Mouse (Mus musculus) embryonic facial prominence, embryonic 10.5 days (tissue): Measurements from ENCODE around the gene Tmem168. TPM values are rescaled to one million over a fixed set of nuclear protein-coding genes. Genes with fewer than 3 reads are reported as not detected.

Experiments used
- DNase-seq: peaks from one replicate; pipeline ENCODE4 v3.0.0-alpha.2; 2017; ENCODE audit warnings: low spot score
- H3K27ac ChIP-seq: fragments of 300-500 bp; sonication (generic); replicated peaks from 2 replicates; pipeline ENCODE4 v1.5.1; 2016; ENCODE audit warnings: mild to moderate bottlenecking
- H3K27me3 ChIP-seq: fragments of 300-500 bp; sonication (generic); replicated peaks from 2 replicates; pipeline ENCODE4 v1.6.1; 2016; ENCODE audit warnings: low read depth, mild to moderate bottlenecking; ENCODE audit not compliant: poor library complexity, severe bottlenecking
- H3K36me3 ChIP-seq: fragments of 300-500 bp; sonication (generic); replicated peaks from 2 replicates; pipeline ENCODE4 v1.6.1; 2016; ENCODE audit warnings: mild to moderate bottlenecking, moderate library complexity
- H3K4me1 ChIP-seq: fragments of 300-500 bp; sonication (generic); 2 replicates; pipeline ENCODE4 v1.6.1; 2016
- H3K4me3 ChIP-seq: fragments of 300-500 bp; sonication (generic); 2 replicates; pipeline ENCODE4 v1.5.1; 2016; ENCODE audit warnings: mild to moderate bottlenecking, moderate library complexity
- H3K9me3 ChIP-seq: fragments of 300-500 bp; sonication (generic); 2 replicates; pipeline ENCODE4 v1.6.1; 2016; ENCODE audit warnings: mild to moderate bottlenecking
- WGBS: fragments of 180-500 bp; shearing (Covaris S2); methylation state at CpG from one replicate; pipeline ENCODE4 v1.1.7; 2016; 5-methylcytosine and 5-hydroxymethylcytosine counted together
- polyA plus RNA-seq: library from polyadenylated mRNA; unstranded; fragments of >200 nt; fragmentation: Nextera tagmentation; extraction: Ambion mirVana; gene quantifications from 2 replicates; pipeline ENCODE4 v1.2.1, GENCODE M21; 2016

Tmem168 gene
- polyA plus RNA-seq, 1 experiment from 2014 or later = 28.6 TPM

DNA sequence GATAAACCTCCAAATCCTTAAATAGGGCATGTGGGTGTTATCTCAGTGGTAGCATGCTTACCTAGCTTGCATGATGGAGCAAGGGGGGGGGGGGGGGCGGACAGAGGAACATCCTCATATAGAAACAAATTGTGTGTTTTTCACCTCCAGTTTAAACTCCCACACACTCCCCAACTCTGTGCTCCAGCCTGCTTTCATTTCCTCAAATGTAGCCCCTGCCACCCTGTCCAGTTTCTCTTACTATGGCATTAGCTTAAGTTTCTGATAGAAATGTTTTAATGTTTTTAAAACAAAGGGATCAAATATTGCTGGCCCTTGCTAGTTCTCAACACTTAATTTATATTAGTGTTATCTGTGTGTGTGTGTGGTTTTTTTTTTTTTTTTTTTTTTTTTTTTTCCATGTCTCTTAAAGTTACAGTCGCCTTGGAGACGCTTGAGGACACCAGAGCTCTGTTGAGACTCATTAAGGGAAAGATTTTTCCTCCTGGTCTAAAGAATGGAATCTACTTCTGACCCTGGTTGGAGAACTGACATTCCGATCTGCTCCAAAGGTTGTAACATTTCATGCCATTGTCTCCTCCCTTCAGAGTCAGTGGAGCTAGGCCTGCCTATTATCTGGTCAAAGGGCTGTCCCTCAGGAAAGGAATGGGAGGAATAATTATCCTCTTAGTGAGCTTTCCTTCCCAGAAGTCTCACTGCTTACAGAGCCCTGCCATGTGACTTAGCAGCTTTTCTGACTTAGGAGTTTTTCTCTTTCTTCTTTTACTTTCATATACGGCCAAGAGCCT lies 1.6 kb upstream of the Tmem168 start:
- H3K27me3 ChIP-seq = no peaks in the 10 kb centered on the region
- no peaks in the 10 kb centered on the region for H3K36me3 ChIP-seq
- no peak overlapping the region for H3K4me3 ChIP-seq
- no peaks in the 10 kb centered on the region for H3K9me3 ChIP-seq
- peaks cover 21% of the 10 kb centered on the region for H3K4me1 ChIP-seq
- DNase-seq = no peak
- no peak overlapping the region for H3K27ac ChIP-seq
- 62% methylated on average over 5 of the region's 5 CpGs for WGBS

DNA sequence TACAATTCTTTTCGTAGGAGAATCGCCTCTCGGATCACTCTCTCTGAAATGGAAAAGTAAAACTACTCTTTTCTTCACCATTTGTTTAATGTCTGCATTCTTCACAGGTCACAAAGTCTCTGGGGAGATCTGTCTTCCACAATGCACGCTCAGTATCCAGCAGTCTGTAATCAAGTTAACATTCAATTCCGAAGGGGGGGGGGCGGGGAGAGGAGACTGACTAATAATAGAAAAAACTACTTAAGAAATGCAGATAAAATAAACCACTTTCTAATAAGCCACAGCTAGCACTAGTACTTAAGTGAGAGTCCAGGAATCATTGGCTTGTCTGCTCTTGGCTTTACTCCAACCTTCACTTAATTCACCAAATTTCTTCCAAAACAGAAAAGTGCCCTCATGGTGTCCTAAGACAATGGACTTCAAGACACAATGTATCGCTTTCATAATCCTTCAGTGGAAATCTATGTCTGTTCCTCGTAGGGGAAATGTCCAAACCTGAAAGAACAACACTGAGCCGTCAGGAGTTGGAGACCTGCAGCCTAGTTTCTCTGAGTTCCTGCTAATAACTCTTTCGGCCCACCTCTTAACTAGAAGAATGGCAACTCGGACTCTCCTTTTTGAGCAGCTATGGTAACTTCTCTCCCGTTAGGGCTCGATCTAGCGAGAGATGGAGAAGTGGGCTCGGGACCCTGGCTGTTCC lies 829 bp downstream of the Tmem168 start:
- peaks cover 21% of the 10 kb centered on the region for H3K4me1 ChIP-seq
- no peaks in the 10 kb centered on the region for H3K27me3 ChIP-seq
- H3K36me3 ChIP-seq = peaks cover 12% of the 10 kb centered on the region
- H3K27ac ChIP-seq = peak overlapping the region; percentile 93
- H3K4me3 ChIP-seq = peak overlapping the region; percentile 67
- 16% methylated on average over 15 of the region's 15 CpGs for WGBS
- no peaks in the 10 kb centered on the region for H3K9me3 ChIP-seq
- DNase-seq = no peak

DNA sequence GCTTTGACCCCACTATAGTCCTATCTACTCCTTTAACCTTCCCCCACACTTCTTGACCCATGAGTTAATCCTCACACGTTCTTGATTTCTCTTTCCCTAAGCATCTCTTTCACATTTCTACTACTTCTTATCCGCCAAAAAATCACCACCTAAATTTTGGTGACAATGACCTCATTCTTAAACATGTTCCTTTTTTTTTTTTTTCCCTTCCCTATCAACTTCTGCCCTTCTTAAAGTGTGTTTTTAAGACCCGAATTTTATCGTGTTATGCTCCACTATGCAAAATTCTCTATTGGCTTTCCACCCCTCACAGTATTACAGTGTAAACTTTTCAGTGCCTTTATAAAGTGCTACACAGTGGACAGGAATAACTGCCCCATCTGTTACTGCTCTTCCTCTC lies 1.5 kb downstream of the Tmem168 start:
- H3K27me3 ChIP-seq = no peaks in the 10 kb centered on the region
- DNase-seq = no peak
- H3K27ac ChIP-seq = peak overlapping the region; percentile 93; the same call in 1 of the 2 replicates
- peaks cover 21% of the 10 kb centered on the region for H3K4me1 ChIP-seq
- peaks cover 19% of the 10 kb centered on the region for H3K36me3 ChIP-seq
- peak overlapping the region; percentile 67 for H3K4me3 ChIP-seq
- H3K9me3 ChIP-seq = no peaks in the 10 kb centered on the region
- WGBS = 82% methylated on average over 4 of the region's 4 CpGs

DNA sequence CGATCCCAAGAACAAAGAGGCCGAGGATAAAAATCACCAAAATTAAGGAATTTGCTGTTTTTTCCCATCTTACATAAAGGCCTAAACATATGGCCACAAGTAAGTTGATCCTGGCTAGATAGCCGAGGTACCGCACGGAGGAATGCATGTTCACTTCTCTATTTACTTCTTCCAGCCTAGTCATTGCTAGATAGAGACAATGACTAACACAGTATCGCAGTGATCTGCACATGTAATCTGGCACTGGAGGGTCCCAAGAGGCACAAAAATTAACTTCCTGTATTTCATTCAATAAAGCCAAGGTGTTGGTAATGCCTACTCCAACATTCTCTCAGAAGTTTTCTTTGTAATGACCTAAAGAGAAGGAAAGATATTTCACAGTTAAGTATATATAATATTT lies 4.8 kb downstream of the Tmem168 start:
- Histone ChIP-seq H3K36me3 (peaks cover 22% of the 10 kb centered on the region), H3K27ac (no peak overlapping the region), H3K9me3 (no peaks in the 10 kb centered on the region), H3K4me3 (no peak overlapping the region), H3K27me3 (no peaks in the 10 kb centered on the region), H3K4me1 (peaks cover 15% of the 10 kb centered on the region)
- DNase-seq = no peak
- WGBS = 93% methylated on average over 6 of the region's 6 CpGs

DNA sequence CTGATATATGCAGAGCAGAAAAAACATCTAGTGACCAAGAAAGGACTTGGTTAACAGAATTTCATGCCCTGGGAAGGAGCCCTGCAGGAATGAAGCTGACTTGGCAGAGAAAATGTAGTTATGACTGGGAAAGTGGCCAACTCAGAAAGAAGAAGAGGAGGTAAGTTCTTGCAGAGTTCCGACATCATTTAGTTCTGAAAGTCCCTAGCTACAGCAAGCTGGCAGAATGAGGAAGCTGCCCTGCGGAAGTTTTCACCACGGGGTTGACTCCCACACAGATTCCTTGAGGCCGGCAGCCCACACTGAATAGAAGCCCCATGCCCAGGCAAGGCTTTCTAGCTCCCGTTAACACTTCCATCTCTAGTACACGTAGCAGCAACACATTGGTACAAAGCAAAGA lies 6.3 kb downstream of the Tmem168 start:
- DNase-seq = no peak
- WGBS = 87% methylated on average over 6 of the region's 6 CpGs
- H3K9me3 ChIP-seq = no peaks in the 10 kb centered on the region
- H3K4me1 ChIP-seq = peaks cover 7% of the 10 kb centered on the region
- no peak overlapping the region for H3K4me3 ChIP-seq
- H3K27me3 ChIP-seq = no peaks in the 10 kb centered on the region
- H3K27ac ChIP-seq = no peak overlapping the region
- H3K36me3 ChIP-seq = peaks cover 34% of the 10 kb centered on the region

DNA sequence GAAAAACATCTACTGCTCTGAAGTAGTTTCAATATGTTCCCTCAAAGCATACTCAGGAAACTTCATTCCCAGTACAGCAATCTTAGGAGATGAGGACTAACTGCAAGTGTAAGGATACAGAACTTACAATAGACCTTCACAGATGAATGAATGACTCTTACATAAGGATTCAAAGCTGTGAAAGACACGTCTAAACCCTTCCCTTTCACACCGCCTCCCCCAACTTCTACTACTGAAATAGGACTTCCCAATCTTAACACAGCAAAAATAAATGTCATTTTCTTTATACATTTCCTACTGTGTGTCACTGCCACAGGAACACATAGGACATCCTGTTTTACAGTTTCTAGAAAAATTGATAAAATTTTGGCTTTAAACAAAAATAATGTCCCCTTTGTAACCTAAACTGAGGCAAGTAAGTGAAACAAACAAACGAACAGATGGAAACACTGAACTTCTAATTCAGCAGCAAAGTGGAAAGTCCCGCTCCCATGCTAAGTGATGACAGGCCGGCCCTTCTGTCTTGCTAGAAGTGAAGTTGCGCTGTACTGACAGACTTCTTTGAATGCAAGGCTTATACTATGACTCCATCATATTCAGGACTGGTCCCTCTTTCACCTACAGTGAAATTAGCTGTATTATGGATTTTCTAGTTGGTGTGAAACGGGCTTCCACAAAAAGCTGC lies 9.5 kb downstream of the Tmem168 start:
- no peak overlapping the region for H3K4me3 ChIP-seq
- H3K27me3 ChIP-seq = no peaks in the 10 kb centered on the region
- H3K9me3 ChIP-seq = 0 out of 2 replicates have a peak, but pooled peaks cover 3% of the 10 kb centered on the region
- 81% methylated on average over 7 of the region's 7 CpGs for WGBS
- H3K36me3 ChIP-seq = peaks cover 51% of the 10 kb centered on the region
- no peak for DNase-seq
- 0 out of 2 replicates have a peak, but pooled peaks cover 2% of the 10 kb centered on the region for H3K4me1 ChIP-seq
- H3K27ac ChIP-seq = no peak overlapping the region

DNA sequence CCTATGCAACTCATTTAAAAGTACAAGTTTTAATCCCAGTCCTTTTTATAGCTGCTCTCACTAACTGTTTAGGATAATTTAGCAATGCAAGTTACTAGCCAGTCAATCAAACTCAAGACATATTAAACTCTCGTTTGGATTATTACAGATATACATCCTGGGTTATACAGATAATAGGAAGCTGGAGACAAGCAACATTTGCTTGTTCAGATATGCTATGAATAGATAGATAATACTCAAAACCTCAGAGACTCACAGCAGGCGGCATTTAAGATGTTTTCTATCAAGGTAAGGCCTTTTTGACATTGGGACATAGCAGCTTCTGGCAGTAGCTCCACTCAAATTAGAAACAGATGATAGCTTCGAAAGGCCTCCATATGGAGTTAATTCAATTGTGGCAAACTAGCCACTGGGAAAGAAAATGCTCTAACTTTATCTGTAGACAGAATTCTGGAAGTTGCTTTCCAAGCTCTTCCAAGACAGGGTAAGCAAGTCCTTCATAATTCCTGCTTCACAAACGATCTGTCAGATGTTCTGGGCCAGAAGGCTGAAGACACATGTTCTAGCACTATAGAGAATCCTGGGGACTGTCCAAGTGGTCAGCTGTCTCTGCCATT lies 15.1 kb downstream of the Tmem168 start:
- WGBS = 41% methylated on average over 4 of the region's 4 CpGs
- peak; percentile 16 for DNase-seq
- H3K27ac ChIP-seq = no peak overlapping the region
- peaks cover 67% of the 10 kb centered on the region for H3K36me3 ChIP-seq
- peaks cover 2% of the 10 kb centered on the region; the same call in 1 of the 2 replicates for H3K4me1 ChIP-seq
- H3K27me3 ChIP-seq = no peaks in the 10 kb centered on the region
- no peak overlapping the region for H3K4me3 ChIP-seq
- H3K9me3 ChIP-seq = 0 out of 2 replicates have a peak, but pooled peaks cover 3% of the 10 kb centered on the region

DNA sequence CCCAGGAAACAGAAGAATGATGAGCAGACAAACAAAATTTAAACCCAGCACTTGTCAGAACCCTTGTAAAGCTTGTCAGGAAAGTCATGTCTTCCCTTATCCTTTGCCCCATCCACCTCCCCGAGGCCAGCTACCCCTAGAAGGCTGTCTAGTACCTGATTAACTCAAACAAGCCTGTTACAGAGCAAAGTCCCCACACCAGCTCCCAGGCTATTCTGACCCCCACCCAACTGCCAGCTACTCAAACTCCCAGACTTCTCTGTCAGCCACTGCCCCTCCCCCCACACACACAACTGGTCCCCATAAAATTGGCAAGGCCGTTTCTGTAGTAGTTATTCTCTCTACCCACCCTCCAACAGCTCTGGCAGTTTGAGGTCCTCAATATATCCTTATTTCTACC lies 21.3 kb downstream of the Tmem168 start:
- 49% methylated on average over 2 of the region's 2 CpGs for WGBS
- H3K27ac ChIP-seq = no peak overlapping the region
- H3K9me3 ChIP-seq = no peaks in the 10 kb centered on the region
- H3K36me3 ChIP-seq = peaks cover 63% of the 10 kb centered on the region
- DNase-seq = no peak
- H3K27me3 ChIP-seq = no peaks in the 10 kb centered on the region
- H3K4me1 ChIP-seq = peaks cover 5% of the 10 kb centered on the region; the same call in 1 of the 2 replicates
- no peak overlapping the region for H3K4me3 ChIP-seq

DNA sequence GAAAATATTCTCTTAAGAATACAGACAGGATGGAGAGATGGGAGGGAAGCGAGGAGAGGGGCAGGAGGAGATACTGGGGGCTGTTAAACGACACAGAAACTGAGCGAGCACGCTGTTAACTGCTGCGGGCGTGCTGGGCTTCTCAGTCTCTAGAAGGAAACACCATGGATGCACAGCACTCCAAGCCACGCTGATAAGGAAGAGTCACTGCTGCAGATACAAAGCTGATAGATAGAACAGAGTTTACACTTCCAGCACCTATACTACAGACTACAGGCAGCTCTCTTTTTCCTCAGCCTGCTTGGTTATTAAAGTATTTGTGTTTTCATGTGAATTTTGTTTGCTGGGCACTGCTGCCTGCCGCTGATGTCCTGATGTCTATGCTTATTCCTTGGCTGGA lies 21.7 kb downstream of the Tmem168 start:
- H3K27me3 ChIP-seq = no peaks in the 10 kb centered on the region
- H3K4me3 ChIP-seq = no peak overlapping the region
- DNase-seq = no peak
- H3K4me1 ChIP-seq = peaks cover 5% of the 10 kb centered on the region; the same call in 1 of the 2 replicates
- H3K27ac ChIP-seq = no peak overlapping the region
- WGBS = 87% methylated on average over 8 of the region's 8 CpGs
- H3K9me3 ChIP-seq = no peaks in the 10 kb centered on the region
- peaks cover 59% of the 10 kb centered on the region for H3K36me3 ChIP-seq

DNA sequence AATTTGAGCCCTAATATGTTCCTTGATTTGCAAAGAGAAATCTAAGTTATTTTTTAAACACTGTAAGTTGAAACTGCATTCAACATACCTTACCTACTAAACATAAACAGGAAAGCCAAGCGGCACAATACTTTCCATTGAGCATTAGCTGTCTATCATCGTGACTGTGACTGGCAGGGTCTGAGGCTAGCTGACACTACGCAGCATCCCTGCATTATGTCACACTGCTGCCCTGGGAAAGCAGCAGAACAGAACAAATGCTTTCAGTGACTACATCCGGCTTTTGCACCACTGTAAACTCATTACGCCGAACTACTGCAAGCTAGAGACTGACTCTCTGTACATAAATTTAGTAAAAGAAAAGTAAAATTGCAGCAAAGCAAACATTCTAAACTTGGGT lies 23.1 kb downstream of the Tmem168 start:
- Histone ChIP-seq H3K27me3 (no peaks in the 10 kb centered on the region), H3K4me1 (peaks cover 5% of the 10 kb centered on the region; the same call in 1 of the 2 replicates), H3K4me3 (no peak overlapping the region), H3K27ac (no peak overlapping the region), H3K36me3 (peaks cover 53% of the 10 kb centered on the region), H3K9me3 (no peaks in the 10 kb centered on the region)
- 78% methylated on average over 6 of the region's 6 CpGs for WGBS
- DNase-seq = no peak

DNA sequence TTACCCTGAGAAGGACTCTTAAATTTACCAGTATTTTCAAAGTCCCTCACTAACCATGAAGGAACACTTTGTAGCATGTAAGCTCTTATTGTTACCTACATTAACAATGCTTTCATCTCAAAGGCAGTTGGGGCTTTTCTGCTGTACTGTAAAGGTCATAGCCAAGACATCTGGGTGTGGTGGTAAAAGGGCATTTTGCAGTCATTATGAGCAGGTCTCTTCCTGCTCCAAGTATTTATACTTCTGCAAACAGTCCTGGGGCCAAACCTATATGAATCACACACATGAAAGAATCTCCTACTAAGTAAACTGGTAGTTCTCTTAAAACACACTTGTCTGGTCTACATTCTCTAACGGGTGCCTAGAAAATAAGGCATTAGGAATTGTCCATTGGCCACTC lies 25.8 kb downstream of the Tmem168 start:
- Histone ChIP-seq H3K4me3 (no peak overlapping the region), H3K27ac (no peak overlapping the region), H3K9me3 (no peaks in the 10 kb centered on the region), H3K4me1 (peaks cover 5% of the 10 kb centered on the region; the same call in 1 of the 2 replicates), H3K27me3 (no peaks in the 10 kb centered on the region), H3K36me3 (peaks cover 56% of the 10 kb centered on the region)
- WGBS = 90% methylated on average over 1 of the region's 1 CpGs
- no peak for DNase-seq

DNA sequence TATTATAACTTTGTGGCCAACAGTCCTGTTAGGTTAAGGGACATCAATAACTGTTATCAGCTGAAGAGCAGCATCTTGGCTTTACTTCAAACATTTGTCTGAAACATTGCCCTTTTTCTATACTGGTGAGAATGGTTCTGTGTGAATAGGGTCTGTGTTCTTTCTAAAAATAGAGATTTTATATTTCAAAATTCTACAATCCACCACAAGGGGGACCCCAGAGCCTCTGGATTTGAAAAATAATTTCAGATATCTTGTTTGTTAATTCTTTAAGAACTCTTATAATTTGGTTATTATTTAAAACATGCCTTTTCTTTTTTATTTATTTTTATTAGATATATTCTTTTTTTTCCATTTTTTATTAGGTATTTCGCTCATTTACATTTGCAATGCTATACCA lies 42.2 kb downstream of the Tmem168 start:
- DNase-seq = no peak
- WGBS = 91% methylated on average over 1 of the region's 1 CpGs

More for the DNA sequence above, 42.2 kb downstream of the Tmem168 start:
- H3K4me3 ChIP-seq = no peak overlapping the region
- H3K9me3 ChIP-seq = no peaks in the 10 kb centered on the region
- H3K36me3 ChIP-seq = no peaks in the 10 kb centered on the region
- H3K27ac ChIP-seq = no peak overlapping the region
- no peaks in the 10 kb centered on the region for H3K27me3 ChIP-seq
- no peaks in the 10 kb centered on the region for H3K4me1 ChIP-seq
